Mouse (Mus musculus) kidney, postnatal 10 days (tissue): ENCODE measurements around the gene Col6a4.
A peak's percentile ranks its signal among the peaks of the same experiment; 100 is the strongest.

Experiments
- DNase-seq: peaks from one replicate; pipeline ENCODE4 v3.0.0; 2021; ENCODE audit warnings: mixed read lengths

The Col6a4 gene

GRCm38 (mm10) chr9:106071651-106072050 is 24.9 kb downstream of the Col6a4 start:
- DNase-seq, result no peak

GRCm38 (mm10) chr9:106053446-106053845 is 43.1 kb downstream of the Col6a4 start:
- DNase-seq, result no peak

DNA sequence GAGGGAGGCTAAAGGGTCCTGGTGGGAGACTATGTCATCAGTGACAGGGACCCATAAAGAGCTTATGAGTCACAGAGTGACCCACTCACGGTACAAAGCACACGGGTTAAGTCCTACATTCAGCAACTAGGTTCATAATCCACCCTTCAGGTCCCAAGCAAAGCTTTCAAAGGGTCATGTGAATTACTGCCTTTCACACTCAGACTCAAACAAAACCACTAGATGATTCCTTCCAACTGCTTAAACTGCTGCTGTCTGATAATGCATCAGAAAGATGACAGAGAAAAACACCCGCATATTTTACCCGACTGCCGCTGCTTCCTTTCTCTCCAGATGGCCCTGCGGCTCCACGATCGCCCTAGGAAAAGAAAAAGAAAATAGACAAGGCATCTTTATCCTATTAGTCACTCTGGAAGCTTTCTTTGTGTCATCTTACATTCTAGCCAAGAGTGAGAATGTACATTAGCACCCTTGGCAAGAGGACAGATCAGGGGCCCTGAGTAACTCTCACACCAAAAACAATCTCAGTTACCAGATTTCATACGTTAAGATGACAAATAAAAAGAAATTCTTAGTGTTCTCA is 52.6 kb downstream of the Col6a4 start:
- DNase-seq, result no peak

GRCm38 (mm10) chr9:106039915-106040659 is 56.5 kb downstream of the Col6a4 start:
- no peak for DNase-seq

DNA sequence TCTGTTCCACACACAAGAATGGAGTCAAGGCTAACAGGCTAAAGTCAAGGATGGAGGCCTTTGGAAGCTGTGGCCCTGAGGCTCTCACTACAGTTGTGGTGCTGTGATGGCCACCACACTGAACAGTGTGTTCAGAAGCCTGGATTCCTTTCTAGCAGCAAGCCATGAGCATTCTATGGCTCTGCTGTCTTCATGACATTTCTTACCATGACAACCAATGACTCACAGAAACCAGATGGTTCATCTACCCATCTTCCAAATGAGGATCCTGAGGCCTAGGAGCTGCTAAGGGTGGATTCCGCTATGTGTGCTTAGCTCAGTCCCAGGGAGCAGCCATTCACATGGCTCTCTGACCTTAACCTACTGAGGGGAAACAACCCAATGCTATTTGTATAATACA is 57.3 kb downstream of the Col6a4 start:
- no peak for DNase-seq

- peak; percentile 65 for DNase-seq
Observed at GRCm38 (mm10) chr9:106038865-106039264, 57.7 kb downstream of the Col6a4 start.

GRCm38 (mm10) chr9:106015666-106016065 is 80.9 kb downstream of the Col6a4 start:
- DNase-seq, result no peak

- DNase-seq, result no peak
Observed at GRCm38 (mm10) chr9:106013139-106013538, 83.4 kb downstream of the Col6a4 start.

DNA sequence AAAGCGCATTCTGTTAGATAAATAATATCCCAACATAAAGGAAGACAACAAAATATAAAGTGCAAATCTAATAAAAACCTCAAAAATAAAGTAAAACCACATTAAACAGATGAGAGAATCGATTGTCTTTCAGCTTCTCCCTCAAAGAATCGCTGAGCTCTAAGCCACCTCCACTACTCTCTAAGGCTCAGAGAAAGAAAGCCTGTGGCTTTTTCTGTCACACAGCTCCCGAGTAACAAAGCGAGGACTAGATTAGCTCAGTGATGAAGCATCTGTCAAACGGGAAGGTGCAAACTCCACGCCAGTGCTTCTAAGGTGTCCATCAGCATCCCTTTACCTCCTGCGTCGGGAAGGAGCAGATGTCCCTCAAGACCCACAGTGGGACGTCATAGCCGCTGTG is 98.6 kb downstream of the Col6a4 start:
- DNase-seq, result no peak

DNA sequence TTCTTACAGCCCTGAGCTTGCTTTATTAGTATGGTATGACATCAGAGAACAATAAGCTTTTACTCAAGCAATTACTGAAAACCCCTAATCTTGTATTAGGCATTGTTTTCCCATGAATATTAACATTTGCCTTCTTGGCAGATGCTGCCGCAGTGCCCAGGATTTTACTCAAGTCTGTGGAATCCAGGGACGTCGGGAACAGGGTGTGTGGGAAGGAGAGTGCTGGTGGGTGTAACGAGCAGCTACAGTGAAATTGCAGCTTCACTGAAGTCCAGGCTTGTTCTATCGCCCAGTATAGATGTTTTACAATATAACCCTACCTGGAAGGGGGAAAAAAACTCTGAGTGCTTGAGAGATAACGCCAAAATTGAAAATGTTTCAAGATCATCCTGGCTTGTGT is 104.2 kb downstream of the Col6a4 start:
- no peak for DNase-seq

DNA sequence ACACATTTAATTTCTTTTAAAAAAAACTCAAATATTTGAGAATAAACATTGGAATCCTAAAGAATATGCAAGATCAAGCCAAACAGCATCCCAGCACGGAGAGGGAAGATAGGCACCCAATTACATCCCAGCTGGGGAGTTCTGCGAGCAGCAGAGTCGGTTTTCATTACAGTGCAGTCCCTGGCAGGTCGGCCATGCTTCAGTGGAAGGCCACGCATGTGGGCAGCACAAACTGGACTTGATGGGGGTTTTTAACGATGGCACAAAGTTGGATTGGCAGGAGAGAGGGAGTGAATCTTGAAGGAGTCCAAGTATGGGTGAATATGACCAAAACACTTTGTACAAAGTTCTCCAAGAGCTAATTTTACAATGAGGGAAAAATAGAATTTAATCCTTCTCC is 106.5 kb downstream of the Col6a4 start:
- no peak for DNase-seq

- DNase-seq, result no peak
Observed at GRCm38 (mm10) chr9:105989468-105989867, 107.1 kb downstream of the Col6a4 start.

DNA sequence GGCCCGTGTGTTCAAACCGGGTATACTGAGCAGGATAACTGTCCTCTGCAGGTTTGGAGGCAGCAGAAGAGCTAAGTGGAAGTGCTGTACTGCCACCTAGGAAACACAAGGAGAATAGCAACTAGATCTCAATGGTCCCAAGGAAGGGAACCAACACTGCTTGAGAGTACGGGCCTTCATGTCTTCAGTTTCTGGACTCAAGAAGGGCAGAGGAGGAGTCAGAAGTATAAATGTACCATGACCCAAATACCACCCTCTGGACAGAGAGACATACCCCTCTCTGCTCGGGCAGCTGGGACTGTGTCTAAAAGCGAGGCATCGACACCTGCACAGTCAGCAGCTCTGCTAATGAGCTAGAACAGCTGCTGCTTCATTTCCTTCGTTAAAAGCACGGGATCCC is 108.5 kb downstream of the Col6a4 start:
- no peak for DNase-seq

DNA sequence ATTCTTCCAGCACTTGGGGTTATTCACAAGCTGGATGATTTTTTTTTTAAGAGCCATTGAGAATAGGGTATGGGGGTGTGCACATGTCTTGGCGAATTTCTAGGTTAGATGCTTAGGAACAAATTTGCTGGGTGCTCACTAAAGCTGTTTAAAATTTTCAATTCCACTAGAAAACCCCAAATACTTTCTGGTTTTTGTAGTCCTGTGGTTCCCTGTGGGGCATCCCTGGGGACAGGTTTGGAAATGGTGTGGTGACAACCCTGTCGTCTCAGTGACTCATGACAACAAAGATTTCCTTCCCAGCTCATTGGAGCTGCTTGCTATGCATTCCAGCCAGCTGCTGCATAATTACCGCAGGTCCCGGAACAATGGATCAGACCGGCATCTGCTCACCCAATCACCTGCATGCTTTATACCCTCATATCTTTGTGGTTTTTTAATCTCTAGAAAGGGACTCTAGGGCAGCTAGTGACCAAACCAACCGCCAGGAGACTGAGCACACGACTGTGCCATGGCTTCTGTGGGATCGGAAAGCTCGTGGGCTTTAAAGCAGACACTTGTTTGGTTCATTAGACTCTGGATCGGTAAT is 111.6 kb downstream of the Col6a4 start:
- DNase-seq, result no peak

DNA sequence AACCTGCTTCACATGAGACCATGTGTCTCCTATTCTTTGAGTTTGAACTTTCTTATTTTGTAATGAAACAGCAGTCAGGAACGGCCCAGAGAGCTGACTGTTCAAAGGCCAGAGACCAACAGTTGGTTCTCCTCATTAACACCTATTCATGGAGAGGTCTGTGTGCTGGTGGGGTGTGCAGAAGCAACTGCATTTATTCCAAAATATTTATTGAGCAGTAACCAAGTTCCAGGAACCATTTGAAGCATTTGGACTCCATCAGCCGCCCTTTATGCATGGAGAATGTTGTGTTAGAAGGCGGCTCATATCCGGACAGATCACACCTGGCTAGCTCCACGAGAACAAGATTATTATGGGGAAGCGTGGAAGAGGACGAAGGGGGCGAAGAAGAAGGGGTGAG is 118.1 kb downstream of the Col6a4 start:
- DNase-seq, result no peak

GRCm38 (mm10) chr9:105976871-105977270 is 119.7 kb downstream of the Col6a4 start:
- DNase-seq, result no peak

GRCm38 (mm10) chr9:105976314-105976713 is 120.3 kb downstream of the Col6a4 start:
- no peak for DNase-seq

GRCm38 (mm10) chr9:105973736-105974135 is 122.8 kb downstream of the Col6a4 start:
- DNase-seq, result no peak

DNA sequence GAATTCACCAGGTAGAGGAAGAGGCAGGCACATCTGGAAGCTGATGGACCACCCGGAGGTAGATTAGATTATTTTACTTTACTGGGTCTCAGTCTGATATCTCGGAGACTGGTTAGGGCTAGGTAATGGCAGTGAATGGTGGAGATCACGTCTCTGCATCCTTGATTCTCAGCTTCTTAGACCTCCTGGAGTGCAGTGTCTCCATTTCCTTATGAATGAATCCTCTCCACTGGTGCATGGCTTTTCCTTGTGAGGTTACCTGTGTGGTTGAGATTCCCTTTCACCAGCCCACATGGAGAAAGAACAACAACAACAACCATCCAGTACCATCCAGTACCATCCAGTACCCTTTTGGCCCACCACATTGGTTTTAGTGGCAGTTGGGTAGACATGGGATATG is 124.6 kb downstream of the Col6a4 start:
- DNase-seq, result no peak

DNA sequence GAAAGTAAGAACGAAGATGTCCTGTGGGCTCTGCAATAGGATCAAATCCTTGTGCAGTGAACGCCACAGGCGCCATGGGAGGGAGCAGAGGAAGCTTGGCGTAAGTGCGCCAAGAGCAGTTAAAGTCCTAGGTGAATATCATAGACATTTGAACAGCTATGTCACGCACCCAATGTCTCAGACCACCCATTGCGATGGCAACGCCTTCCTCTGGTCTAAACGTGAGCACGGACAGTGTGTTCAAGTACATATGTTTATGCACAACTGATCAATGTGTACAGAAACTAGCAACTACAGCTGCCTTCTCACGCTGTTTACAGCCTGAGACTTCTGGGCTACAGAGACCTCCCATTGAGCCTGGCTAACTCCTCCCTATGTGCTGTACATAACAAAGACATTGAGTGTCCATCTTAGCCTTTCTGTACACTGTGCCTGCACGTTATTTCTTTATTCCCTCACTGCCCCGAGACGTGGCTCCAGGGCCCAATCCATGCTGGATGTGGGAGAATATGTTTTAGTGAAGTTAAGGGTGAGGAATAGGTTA is 125.2 kb downstream of the Col6a4 start:
- no peak for DNase-seq

DNA sequence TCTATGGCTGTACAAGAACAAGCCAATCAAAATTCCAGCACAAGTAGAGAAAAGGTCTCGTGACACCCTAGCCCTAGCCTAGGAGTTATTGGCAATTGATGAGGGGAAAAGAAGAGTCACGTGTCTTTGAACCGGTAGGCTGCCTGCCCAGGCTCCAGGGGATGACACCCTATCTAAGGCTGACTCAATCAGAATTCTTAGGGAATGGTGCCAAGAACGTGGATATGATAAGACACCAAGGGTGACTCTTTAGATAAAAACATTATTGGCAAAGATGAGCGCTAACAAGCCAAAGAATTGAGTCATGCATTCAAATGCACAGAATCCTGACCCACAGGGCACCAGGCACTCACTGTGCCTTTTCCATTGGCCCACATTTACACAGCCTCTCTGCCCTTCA is 125.7 kb downstream of the Col6a4 start:
- DNase-seq, result no peak

- DNase-seq, result no peak
Observed at GRCm38 (mm10) chr9:105967976-105968375, 128.6 kb downstream of the Col6a4 start.

DNA sequence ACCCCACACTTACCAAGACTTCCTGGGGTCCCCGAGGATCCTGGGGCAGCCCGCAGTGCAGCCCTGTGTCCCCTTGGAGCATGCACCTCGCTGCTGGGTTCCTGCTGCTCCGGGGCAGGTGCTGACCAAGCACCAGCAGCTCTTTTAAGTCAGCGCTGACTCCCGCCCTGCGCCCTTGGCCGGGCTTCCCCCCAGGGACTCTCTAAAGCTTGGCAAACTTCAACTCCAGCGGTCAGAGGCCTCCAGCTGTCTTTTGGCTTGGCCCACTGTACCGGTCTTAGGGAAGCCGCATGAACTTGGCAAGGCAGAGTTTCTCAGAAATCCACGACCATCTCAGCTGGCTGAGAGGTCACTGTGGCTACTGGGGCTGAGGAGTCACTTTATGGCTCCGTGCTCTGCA is 136.1 kb downstream of the Col6a4 start, which contains the start of gene Col6a5:
Gene Col6a5, minus strand, starts transcription at position 111 of the 400 bp plus-strand sequence.
- DNase-seq, result peak; percentile 66

DNA sequence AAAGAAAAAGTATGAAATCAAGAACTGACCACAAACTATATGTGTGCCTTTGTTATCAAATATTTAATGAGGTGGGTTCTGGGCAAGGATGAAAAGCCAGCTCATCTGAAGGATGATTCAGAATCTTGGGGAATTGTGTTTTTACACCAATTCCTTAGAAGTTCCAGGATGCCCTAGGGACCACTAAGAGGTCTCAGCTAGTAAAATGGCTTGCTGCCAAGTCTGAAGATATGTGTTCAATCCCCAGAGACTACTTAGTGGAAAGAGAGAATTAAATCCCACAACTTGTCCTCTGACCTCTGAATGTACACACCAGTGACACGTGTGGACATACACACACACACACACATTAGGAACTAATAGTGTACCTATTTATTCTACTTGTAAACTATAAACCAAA is 137.5 kb downstream of the Col6a4 start:
- DNase-seq, result no peak
